28 mouse cellular contexts compared by ENCODE assay signal in the genomic region with DNA sequence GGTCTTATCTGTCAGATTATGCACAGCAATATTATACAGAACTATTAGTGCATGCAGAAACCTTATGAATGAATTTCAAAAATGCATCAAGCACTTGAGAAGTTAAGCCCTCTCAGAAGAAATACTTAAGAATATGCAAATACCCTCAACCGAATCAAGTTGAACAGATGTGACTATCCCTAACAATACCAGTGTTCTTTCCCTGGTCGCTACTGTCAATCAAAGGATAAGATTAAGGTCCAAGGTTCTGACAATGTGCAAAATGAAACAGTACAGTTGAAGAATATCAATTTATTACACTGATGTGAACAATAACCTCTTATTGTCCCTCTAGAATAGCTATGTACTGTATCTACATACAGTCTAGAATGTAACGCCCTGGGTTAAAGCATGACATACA.
"Had no signal": no experiment of that assay in that cellular context is flagged by ENCODE, and none has a peak within 500 bp of the region (broad histone marks: within the 10 kb centered on the region; RNA-seq: fewer than 3 reads in every experiment).

No protein-coding gene starts in this region.

- ATAC-seq: forebrain, embryonic 13.5 days; forebrain, embryonic 14.5 days; forebrain, embryonic 15.5 days; forebrain, embryonic 16.5 days; forebrain, postnatal 0 days had no signal

- H3K9me3 ChIP-seq: embryonic facial prominence, embryonic 10.5 days; embryonic facial prominence, embryonic 12.5 days; embryonic facial prominence, embryonic 13.5 days; embryonic facial prominence, embryonic 15.5 days; forebrain, embryonic 10.5 days; forebrain, embryonic 12.5 days; forebrain, embryonic 13.5 days; forebrain, embryonic 15.5 days had no signal

- H3K27me3 ChIP-seq: embryonic facial prominence, embryonic 12.5 days; embryonic facial prominence, embryonic 13.5 days; embryonic facial prominence, embryonic 15.5 days; forebrain, embryonic 12.5 days; forebrain, embryonic 13.5 days; forebrain, embryonic 15.5 days had no signal

- DNase-seq: cerebellum, adult 18-20 months; cerebellum, adult 2 months; cerebellum, adult 8-10 months; cerebellum, adult 9-10 months; cerebellum, adult 9-11 months; cerebellum, postnatal 10 days; cerebellum, postnatal 14 days; cerebellum, postnatal 25 days; cerebellum, postnatal 36 days; embryo, embryonic 11 days; forebrain, postnatal 0 days; gastrocnemius, adult 2 months; gastrocnemius, postnatal 10 days; gastrocnemius, postnatal 14 days; gastrocnemius, postnatal 25 days; gastrocnemius, postnatal 36 days; heart, adult 11 months had no signal

- H3K9ac ChIP-seq: embryonic facial prominence, embryonic 12.5 days; embryonic facial prominence, embryonic 13.5 days; embryonic facial prominence, embryonic 15.5 days; forebrain, embryonic 12.5 days; forebrain, embryonic 13.5 days; forebrain, embryonic 15.5 days; forebrain, postnatal 0 days had no signal

- H3K4me3 ChIP-seq: embryonic facial prominence, embryonic 10.5 days; embryonic facial prominence, embryonic 12.5 days; embryonic facial prominence, embryonic 13.5 days; embryonic facial prominence, embryonic 15.5 days; erythroblast, embryonic 14.5 days; forebrain, embryonic 10.5 days; forebrain, embryonic 12.5 days; forebrain, embryonic 13.5 days; forebrain, embryonic 15.5 days; gastrocnemius, adult 2 months had no signal

- H3K4me2 ChIP-seq: embryonic facial prominence, embryonic 12.5 days; embryonic facial prominence, embryonic 13.5 days; embryonic facial prominence, embryonic 15.5 days; forebrain, embryonic 12.5 days; forebrain, embryonic 13.5 days; forebrain, embryonic 15.5 days had no signal

- H3K4me1 ChIP-seq: embryonic facial prominence, embryonic 10.5 days; embryonic facial prominence, embryonic 12.5 days; embryonic facial prominence, embryonic 13.5 days; embryonic facial prominence, embryonic 15.5 days; forebrain, embryonic 10.5 days; forebrain, embryonic 12.5 days; forebrain, embryonic 13.5 days; forebrain, embryonic 15.5 days had no signal

- H3K36me3 ChIP-seq: forebrain, embryonic 15.5 days had no signal

- H3K27ac ChIP-seq: embryonic facial prominence, embryonic 10.5 days; embryonic facial prominence, embryonic 12.5 days; embryonic facial prominence, embryonic 13.5 days; embryonic facial prominence, embryonic 15.5 days; forebrain, embryonic 10.5 days; forebrain, embryonic 12.5 days; forebrain, embryonic 13.5 days; forebrain, embryonic 15.5 days; gastrocnemius, adult 2 months had no signal
